Comparison of ENCODE assay signal across 8 mouse cellular contexts in genomic region chr8:121585159-121585825, GRCm38 (mm10). TPM values are rescaled to one million over a fixed set of nuclear protein-coding genes. Genes with fewer than 3 reads are reported as not detected.
A peak's percentile ranks its signal among the peaks of the same experiment; 100 is the strongest.
DNase-seq lines count a peak whose midpoint lies in the region; ATAC-seq and TF ChIP-seq lines count a peak whose summit lies in the region.

No protein-coding gene starts in this region.

- peak overlapping the region; percentile 81 for H3K9ac ChIP-seq in ES-E14 (ENCODE audit: insufficient read depth, low read depth, low read length, poor library complexity, severe bottlenecking)
- H3K9ac ChIP-seq in forebrain, embryonic 15.5 days (replicated peaks), result peak overlapping the region; percentile 66

- no peaks in the 10 kb centered on the region for H3K9me3 ChIP-seq in ES-E14 (ENCODE audit: control insufficient read depth, insufficient read depth, low read depth, low read length)
- no peaks in the 10 kb centered on the region for H3K9me3 ChIP-seq in forebrain, embryonic 15.5 days

- peak overlapping the region; percentile 67 for H3K27ac ChIP-seq in ES-E14 (ENCODE audit: insufficient read depth, low read depth, low read length, poor library complexity, severe bottlenecking)
- H3K27ac ChIP-seq in forebrain, embryonic 15.5 days (replicated peaks), result peak overlapping the region; percentile 65

- peak; percentile 100; the same call in 1 of the 2 replicates for TF ChIP-seq POLR2A in lung, adult 2 months (IDR thresholded peaks at IDR 0.05; ENCODE audit: borderline replicate concordance, extremely low read depth, low read depth, low read length)

- ATAC-seq in forebrain, embryonic 15.5 days (replicated peaks), result peak; percentile 96
- peak; percentile 83 for ATAC-seq in neutrophil, adult 5-6 weeks (ENCODE audit: extremely low read depth, insufficient number of reproducible peaks, low FRiP score, poor library complexity, severe bottlenecking)

- DNase-seq in ES-E14 (ENCODE audit: low read depth, low spot score), result peak; percentile 94
- DNase-seq in cerebellum, adult 11-12 months, result peak; percentile 100
- peak; percentile 99 for DNase-seq in heart, postnatal 25 days (ENCODE audit: low spot score)
- peak; percentile 99 to 100 for DNase-seq in layer of hippocampus, adult 18-20 months (ENCODE audit: low spot score in 2 of 2)
- peak; percentile 99 for DNase-seq in lung, adult 2 months
- peak; percentile 98 for DNase-seq in thymus, adult 18-20 months

- H3K27me3 ChIP-seq in forebrain, embryonic 15.5 days, result no peaks in the 10 kb centered on the region

- peak overlapping the region; percentile 71 to 92 for H3K4me3 ChIP-seq in ES-E14 (ENCODE audit: insufficient read depth in 1 of 2, low read depth in 1 of 2, low read length in 2 of 2, poor library complexity in 1 of 2, severe bottlenecking in 1 of 2)
- H3K4me3 ChIP-seq in forebrain, embryonic 15.5 days, result peak overlapping the region; percentile 60
- H3K4me3 ChIP-seq in lung, adult 2 months (replicated peaks; ENCODE audit: extremely low read depth, low read depth, low read length), result peak overlapping the region; percentile 91

- in situ Hi-C loops in ES-E14 (cut with MboI; ENCODE audit: low sequenced_read_pairs in 2 of 2, unreplicated experiment in 2 of 2), result no loop called here

- WGBS in forebrain, embryonic 15.5 days, result 1% methylated on average over 47 of the region's 47 CpGs
- under 1% methylated on average over 47 of the region's 47 CpGs for WGBS in lung, adult 2 months

- intact Hi-C loops in heart, postnatal 25 days (cut with DNase I), result loop anchor here (2.0 kb wide), 1 partner anchor 38 kb away; no protein-coding TSS in a partner anchor

- H3K36me3 ChIP-seq in ES-E14 (ENCODE audit: control insufficient read depth, insufficient read depth, low read length, poor library complexity, severe bottlenecking), result no peaks in the 10 kb centered on the region
- no peaks in the 10 kb centered on the region for H3K36me3 ChIP-seq in forebrain, embryonic 15.5 days

- peak overlapping the region; percentile 68 for H3K4me2 ChIP-seq in forebrain, embryonic 15.5 days (replicated peaks)

- H3K4me1 ChIP-seq in ES-E14 (ENCODE audit: control insufficient read depth in 2 of 2, insufficient read depth in 2 of 2, low read length in 2 of 2, poor library complexity in 1 of 2), result peaks cover 2 to 16% of the 10 kb centered on the region in 2 experiments; a peak in 2 of 4 replicates
- peaks cover 13% of the 10 kb centered on the region for H3K4me1 ChIP-seq in forebrain, embryonic 15.5 days
- H3K4me1 ChIP-seq in lung, adult 2 months (ENCODE audit: control insufficient read depth, insufficient read depth, low read length), result peaks cover 9% of the 10 kb centered on the region

- TF ChIP-seq CTCF in lung, adult 2 months (IDR thresholded peaks at IDR 0.05; ENCODE audit: insufficient read depth, low read length), result no peak

TF ChIP-seq in ES-E14, 5 proteins besides CTCF, POLR2A, EP300 and RAD21:
- TF ChIP-seq CHD2 (IDR thresholded peaks at IDR 0.05; ENCODE audit: low read depth, low read length), result peak; percentile 95
- peak; percentile 97 for TF ChIP-seq HCFC1 (IDR thresholded peaks at IDR 0.05; ENCODE audit: borderline replicate concordance, insufficient read depth, low read length)
- TF ChIP-seq ZNF384 (IDR thresholded peaks at IDR 0.05; ENCODE audit: low read depth, low read length), result no peak
- no peak for TF ChIP-seq ZC3H11A (IDR thresholded peaks at IDR 0.05; ENCODE audit: borderline replicate concordance, low read depth, low read length)
- TF ChIP-seq MAFK (IDR thresholded peaks at IDR 0.05; ENCODE audit: insufficient read depth, low read depth, low read length), result no peak

RNA-seq across cellular contexts. Expression of gene Map1lc3b, which starts 4.9 kb away (rescaled TPM):
- total RNA-seq in ES-E14 (2012; rRNA removed), result 83.2 and 92.4 TPM in 2 replicates
- polyA plus RNA-seq in forebrain, embryonic 15.5 days (2015; fragmentation: Nextera tagmentation; extraction: Ambion mirVana), result 394 and 395 TPM in 2 replicates
- 100 to 1,000 TPM; 231 to 247 TPM for total RNA-seq in heart, postnatal 25 days (2021)
- total RNA-seq in layer of hippocampus, adult 18-20 months (2021), result 100 to 1,000 TPM; 166 to 181 TPM
- polyA plus RNA-seq in lung, adult 2 months (2012; rRNA removed), result 106 and 140 TPM in 2 replicates
- total RNA-seq in neutrophil, adult 5-6 weeks (2017), result 233 and 265 TPM in 2 replicates

RNA-seq across cellular contexts. Expression of gene Fbxo31, which starts 6.7 kb away (rescaled TPM):
- total RNA-seq in ES-E14 (2012; rRNA removed), result 15.5 and 16.9 TPM in 2 replicates
- polyA plus RNA-seq in forebrain, embryonic 15.5 days (2015; fragmentation: Nextera tagmentation; extraction: Ambion mirVana), result 31.0 and 32.4 TPM in 2 replicates
- 100 to 1,000 TPM in 1 of 2 experiments, 10 to 100 TPM in 1; 93.0 to 105 TPM for total RNA-seq in heart, postnatal 25 days (2021)
- 100 to 1,000 TPM; 114 to 119 TPM for total RNA-seq in layer of hippocampus, adult 18-20 months (2021)
- 48.2 and 49.9 TPM in 2 replicates for polyA plus RNA-seq in lung, adult 2 months (2012; rRNA removed)
- total RNA-seq in neutrophil, adult 5-6 weeks (2017), result 27.7 and 35.0 TPM in 2 replicates

RNA-seq across cellular contexts. Expression of gene 1700018B08Rik, which starts 41.2 kb away (rescaled TPM):
- 0.58 and 2.6 TPM in 2 replicates for total RNA-seq in ES-E14 (2012; rRNA removed)
- not detected in 2 replicates for polyA plus RNA-seq in forebrain, embryonic 15.5 days (2015; fragmentation: Nextera tagmentation; extraction: Ambion mirVana)
- not detected for total RNA-seq in heart, postnatal 25 days (2021)
- not detected for total RNA-seq in layer of hippocampus, adult 18-20 months (2021)
- not detected in 2 replicates for polyA plus RNA-seq in lung, adult 2 months (2012; rRNA removed)
- not detected in 2 replicates for total RNA-seq in neutrophil, adult 5-6 weeks (2017)

Comparison
In these comparisons a context has a peak if more than half of its experiments do, and no peak if none do; other contexts are left out.
1. Peak in every context shown above with its lines: DNase-seq, ATAC-seq, H3K4me3 ChIP-seq and H3K27ac ChIP-seq.